In genomic region chr6:93716686-93717625, GRCm38 (mm10) we compare ENCODE assay signal across 8 mouse cellular contexts.
DNase-seq lines count a peak whose midpoint lies in the region; ATAC-seq and TF ChIP-seq lines count a peak whose summit lies in the region.

No protein-coding gene starts in this region.

- no peak for TF ChIP-seq CTCF in kidney, postnatal 0 days (IDR thresholded peaks at IDR 0.05; ENCODE audit: low read depth)

- H3K4me1 ChIP-seq in kidney, postnatal 0 days (replicated peaks; ENCODE audit: insufficient read depth, low read length), result peaks cover 27% of the 10 kb centered on the region
- peaks cover 41% of the 10 kb centered on the region for H3K4me1 ChIP-seq in hindbrain, embryonic 15.5 days (replicated peaks)
- peaks cover 29% of the 10 kb centered on the region for H3K4me1 ChIP-seq in neural tube, embryonic 12.5 days

- H3K9me3 ChIP-seq in kidney, postnatal 0 days (replicated peaks; ENCODE audit: low read length), result no peaks in the 10 kb centered on the region
- no peaks in the 10 kb centered on the region for H3K9me3 ChIP-seq in hindbrain, embryonic 15.5 days
- no peaks in the 10 kb centered on the region for H3K9me3 ChIP-seq in neural tube, embryonic 12.5 days

- no peaks in the 10 kb centered on the region for H3K36me3 ChIP-seq in kidney, postnatal 0 days (ENCODE audit: insufficient read depth, low read length)
- no peaks in the 10 kb centered on the region for H3K36me3 ChIP-seq in hindbrain, embryonic 15.5 days
- H3K36me3 ChIP-seq in neural tube, embryonic 12.5 days, result no peaks in the 10 kb centered on the region

- H3K27ac ChIP-seq in kidney, postnatal 0 days, result no peak overlapping the region
- peak overlapping the region; percentile 66 for H3K27ac ChIP-seq in hindbrain, embryonic 15.5 days (replicated peaks)
- no peak overlapping the region for H3K27ac ChIP-seq in neural tube, embryonic 12.5 days

- intact Hi-C loops in left cerebral cortex, postnatal 36 days (cut with DNase I), result no loop called here

- no peak for ATAC-seq in kidney, postnatal 0 days (replicated peaks; ENCODE audit: low FRiP score, low read depth)
- 0 out of 2 replicates have a peak, but pooled peaks have one; percentile 52 for ATAC-seq in hindbrain, embryonic 15.5 days (ENCODE audit: low FRiP score, low read depth)
- peak; percentile 63; the same call in 1 of the 2 replicates for ATAC-seq in neural tube, embryonic 12.5 days (ENCODE audit: low FRiP score, low read depth)

- H3K9ac ChIP-seq in kidney, postnatal 0 days (ENCODE audit: low read depth, low read length), result no peak overlapping the region
- peak overlapping the region; percentile 12; the same call in 1 of the 2 replicates for H3K9ac ChIP-seq in hindbrain, embryonic 15.5 days
- H3K9ac ChIP-seq in neural tube, embryonic 12.5 days, result no peak overlapping the region

- 10% methylated on average over 24 of the region's 24 CpGs for WGBS in kidney, postnatal 0 days
- 5% methylated on average over 24 of the region's 24 CpGs for WGBS in hindbrain, embryonic 15.5 days
- WGBS in neural tube, embryonic 12.5 days, result 11% methylated on average over 24 of the region's 24 CpGs

- peak overlapping the region; percentile 22; the same call in 1 of the 2 replicates for H3K4me3 ChIP-seq in kidney, postnatal 0 days (replicated peaks; ENCODE audit: low read depth, low read length)
- H3K4me3 ChIP-seq in hindbrain, embryonic 15.5 days, result peak overlapping the region; percentile 37
- H3K4me3 ChIP-seq in neural tube, embryonic 12.5 days, result peak overlapping the region; percentile 13; the same call in 1 of the 2 replicates

- no peaks in the 10 kb centered on the region for H3K27me3 ChIP-seq in kidney, postnatal 0 days (ENCODE audit: insufficient read depth, low read length)
- H3K27me3 ChIP-seq in hindbrain, embryonic 15.5 days, result no peaks in the 10 kb centered on the region
- H3K27me3 ChIP-seq in neural tube, embryonic 12.5 days (replicated peaks), result no peaks in the 10 kb centered on the region; the same call in 1 of the 2 replicates

- H3K4me2 ChIP-seq in kidney, postnatal 0 days (ENCODE audit: low read length), result peak overlapping the region; percentile 45
- peak overlapping the region; percentile 61 for H3K4me2 ChIP-seq in hindbrain, embryonic 15.5 days
- peak overlapping the region; percentile 52 for H3K4me2 ChIP-seq in neural tube, embryonic 12.5 days (replicated peaks)

- no peak for DNase-seq in kidney, postnatal 0 days (ENCODE audit: low spot score)
- DNase-seq in kidney, postnatal 36 days, result no peak
- peak; percentile 50 for DNase-seq in embryo, embryonic 11 days
- no peak for DNase-seq in urinary bladder, postnatal 10 days (ENCODE audit: low spot score)
- DNase-seq in left cerebral cortex, postnatal 36 days (ENCODE audit: low spot score in 2 of 2), result no peak
- no peak for DNase-seq in kidney, postnatal 4 days
